Mouse (Mus musculus): ENCODE results near the gene Pigq. TPM values are rescaled to one million over a fixed set of nuclear protein-coding genes. Genes with fewer than 3 reads are reported as not detected.

Gene Pigq
- polyA plus RNA-seq, 1 experiment from 2014 or later: 41.4 TPM

DNA sequence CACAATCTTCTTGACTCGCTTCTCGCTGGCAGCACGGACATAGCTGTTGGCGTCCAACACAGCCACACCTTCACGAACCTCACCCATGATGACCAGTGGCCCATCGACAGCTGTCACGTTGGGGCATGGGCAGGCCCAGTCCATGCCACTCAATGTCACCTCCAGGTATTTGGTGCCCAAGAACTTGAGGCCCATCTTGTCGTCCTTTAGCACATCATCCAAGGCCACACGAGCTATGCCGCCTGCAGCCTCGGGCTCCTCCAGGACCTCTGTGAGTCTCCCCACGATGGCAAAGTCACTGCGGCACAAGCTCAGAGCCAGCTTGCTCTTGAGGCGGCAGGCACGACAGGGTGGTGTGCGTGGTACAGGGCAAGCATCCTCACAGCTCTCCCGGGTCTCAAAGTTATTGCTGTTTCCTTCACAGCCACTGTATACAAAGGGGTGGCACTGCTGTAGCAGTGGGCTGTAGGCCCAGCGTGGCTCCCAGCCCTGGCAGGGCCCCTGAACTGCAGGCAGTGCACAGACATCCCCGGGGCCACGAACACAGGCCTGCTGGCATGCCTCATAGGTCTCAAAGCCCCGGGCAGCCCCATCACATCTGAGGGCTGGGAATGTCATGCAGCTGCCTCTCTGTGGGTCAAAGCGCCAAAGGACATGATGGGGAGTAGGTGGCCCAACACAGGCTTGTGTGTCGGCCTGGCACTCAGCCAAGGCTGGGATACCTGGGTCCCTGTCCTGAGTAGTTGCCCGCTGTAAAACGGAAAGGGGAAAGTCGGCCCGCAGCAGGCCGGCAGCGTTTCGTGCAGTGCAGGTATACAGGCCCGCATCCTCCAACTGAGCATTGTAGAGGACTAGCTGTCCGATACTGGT lies 66.8 kb downstream of the Pigq start:
- no peak overlapping the region for H3K9ac ChIP-seq (replicated peaks; ENCODE audit: low read length)
- H3K9me3 ChIP-seq (replicated peaks; ENCODE audit: control insufficient read depth, low read length): no peaks in the 10 kb centered on the region
- no peak overlapping the region for H3K27ac ChIP-seq (replicated peaks; ENCODE audit: low read depth, low read length)
- H3K4me3 ChIP-seq (ENCODE audit: low read depth, low read length): no peak overlapping the region
- no peak for ATAC-seq (replicated peaks; ENCODE audit: insufficient number of reproducible peaks, low FRiP score, low TSS enrichment, low read depth)
- no peaks in the 10 kb centered on the region; the same call in none of the 2 replicates for H3K36me3 ChIP-seq (replicated peaks; ENCODE audit: control insufficient read depth, insufficient read depth, low read depth, low read length)
- H3K27me3 ChIP-seq (ENCODE audit: control insufficient read depth, insufficient read depth, low read length): no peaks in the 10 kb centered on the region
- 92% methylated on average over 32 of the region's 32 CpGs for WGBS
- DNase-seq (ENCODE audit: low spot score): no peak
- no peak overlapping the region for H3K4me2 ChIP-seq (ENCODE audit: low read depth, low read length)
- H3K4me1 ChIP-seq (ENCODE audit: control insufficient read depth, insufficient read depth, low read length): peaks cover 19% of the 10 kb centered on the region

DNA sequence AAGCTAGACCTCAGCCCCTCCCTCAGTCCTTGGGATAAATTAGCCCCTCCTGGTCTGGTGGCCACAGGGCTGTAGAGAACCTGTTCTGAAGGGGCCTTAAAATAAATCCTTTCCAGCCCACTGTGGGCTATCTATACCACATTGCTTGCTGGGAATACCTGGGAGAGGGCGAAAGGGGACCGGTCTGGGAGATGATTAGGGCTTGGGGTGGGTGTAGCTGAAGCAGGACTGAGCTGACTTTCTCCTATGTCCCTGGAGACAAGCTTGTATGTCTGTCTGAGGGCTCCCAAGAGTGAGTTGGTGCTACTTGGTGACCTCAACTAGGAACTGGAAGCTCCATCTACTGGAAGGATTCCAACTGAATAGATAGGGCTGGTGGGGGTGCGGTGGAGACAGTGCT lies 67.7 kb downstream of the Pigq start:
- H3K36me3 ChIP-seq (replicated peaks; ENCODE audit: control insufficient read depth, insufficient read depth, low read depth, low read length): no peaks in the 10 kb centered on the region; the same call in 1 of the 2 replicates
- H3K4me3 ChIP-seq (ENCODE audit: low read depth, low read length): no peak overlapping the region
- H3K9ac ChIP-seq (replicated peaks; ENCODE audit: low read length): no peak overlapping the region
- no peak overlapping the region for H3K27ac ChIP-seq (replicated peaks; ENCODE audit: low read depth, low read length)
- ATAC-seq (replicated peaks; ENCODE audit: insufficient number of reproducible peaks, low FRiP score, low TSS enrichment, low read depth): no peak
- no peaks in the 10 kb centered on the region for H3K27me3 ChIP-seq (ENCODE audit: control insufficient read depth, insufficient read depth, low read length)
- no peak for DNase-seq (ENCODE audit: low spot score)
- H3K4me2 ChIP-seq (ENCODE audit: low read depth, low read length): no peak overlapping the region
- WGBS: 93% methylated on average over 3 of the region's 3 CpGs
- peaks cover 17% of the 10 kb centered on the region for H3K4me1 ChIP-seq (ENCODE audit: control insufficient read depth, insufficient read depth, low read length)
- H3K9me3 ChIP-seq (replicated peaks; ENCODE audit: control insufficient read depth, low read length): no peaks in the 10 kb centered on the region

Other genes with a start within 250 kb of the Pigq start
- gene Gng13, start 227.8 kb downstream of the Pigq start, polyA plus RNA-seq (2014; fragmentation: Nextera tagmentation; extraction: Ambion mirVana): 1.7 and 2.4 TPM in 2 replicates
- 17.7 and 21.2 TPM in 2 replicates for gene Chtf18, start 217.5 kb downstream of the Pigq start, polyA plus RNA-seq (2014; fragmentation: Nextera tagmentation; extraction: Ambion mirVana)
- 18.7 and 19.4 TPM in 2 replicates for gene Rpusd1, start 217.3 kb downstream of the Pigq start, polyA plus RNA-seq (2014; fragmentation: Nextera tagmentation; extraction: Ambion mirVana)
- gene Mslnl, start 208.9 kb downstream of the Pigq start, polyA plus RNA-seq (2014; fragmentation: Nextera tagmentation; extraction: Ambion mirVana): 0.10 TPM in 1 of 2 replicates, not detected in the other
- 0.63 TPM in 1 of 2 replicates, not detected in the other for gene Msln, start 190.6 kb downstream of the Pigq start, polyA plus RNA-seq (2014; fragmentation: Nextera tagmentation; extraction: Ambion mirVana)
- gene Narfl, start 171.2 kb downstream of the Pigq start, polyA plus RNA-seq (2014; fragmentation: Nextera tagmentation; extraction: Ambion mirVana): 23.8 and 24.5 TPM in 2 replicates
- 58.7 and 61.1 TPM in 2 replicates for gene Haghl, start 159.3 kb downstream of the Pigq start, polyA plus RNA-seq (2014; fragmentation: Nextera tagmentation; extraction: Ambion mirVana)
- gene Ccdc78, start 158.4 kb downstream of the Pigq start, polyA plus RNA-seq (2014; fragmentation: Nextera tagmentation; extraction: Ambion mirVana): not detected in 2 replicates
- gene Fam173a, start 152.0 kb downstream of the Pigq start, polyA plus RNA-seq (2014; fragmentation: Nextera tagmentation; extraction: Ambion mirVana): 58.4 and 62.9 TPM in 2 replicates
- not detected in 2 replicates for gene AC134908.4, start 149.3 kb downstream of the Pigq start, polyA plus RNA-seq (2014; fragmentation: Nextera tagmentation; extraction: Ambion mirVana)
- gene Metrn, start 147.8 kb downstream of the Pigq start, polyA plus RNA-seq (2014; fragmentation: Nextera tagmentation; extraction: Ambion mirVana): 13.4 and 15.6 TPM in 2 replicates
- gene Fbxl16, start 135.9 kb downstream of the Pigq start, polyA plus RNA-seq (2014; fragmentation: Nextera tagmentation; extraction: Ambion mirVana): 3.9 and 4.2 TPM in 2 replicates
- gene Wdr24, start 121.3 kb downstream of the Pigq start, polyA plus RNA-seq (2014; fragmentation: Nextera tagmentation; extraction: Ambion mirVana): 24.5 and 26.9 TPM in 2 replicates
- 42.0 and 47.7 TPM in 2 replicates for gene Jmjd8, start 116.1 kb downstream of the Pigq start, polyA plus RNA-seq (2014; fragmentation: Nextera tagmentation; extraction: Ambion mirVana)
- 323 and 352 TPM in 2 replicates for gene Stub1, start 111.5 kb downstream of the Pigq start, polyA plus RNA-seq (2014; fragmentation: Nextera tagmentation; extraction: Ambion mirVana)
- 1.1 and 1.5 TPM in 2 replicates for gene Rhbdl1, start 107.6 kb downstream of the Pigq start, polyA plus RNA-seq (2014; fragmentation: Nextera tagmentation; extraction: Ambion mirVana)
- 0.36 and 1.2 TPM in 2 replicates for gene Gm20683, start 103.2 kb downstream of the Pigq start, polyA plus RNA-seq (2014; fragmentation: Nextera tagmentation; extraction: Ambion mirVana)
- 7.1 and 9.7 TPM in 2 replicates for gene Rhot2, start 100.1 kb downstream of the Pigq start, polyA plus RNA-seq (2014; fragmentation: Nextera tagmentation; extraction: Ambion mirVana)
- 14.7 and 15.1 TPM in 2 replicates for gene Wdr90, start 83.4 kb downstream of the Pigq start, polyA plus RNA-seq (2014; fragmentation: Nextera tagmentation; extraction: Ambion mirVana)
- 7.3 and 9.5 TPM in 2 replicates for gene Mcrip2, start 76.2 kb downstream of the Pigq start, polyA plus RNA-seq (2014; fragmentation: Nextera tagmentation; extraction: Ambion mirVana)
- 49.8 and 63.3 TPM in 2 replicates for gene Mettl26, start 69.9 kb downstream of the Pigq start, polyA plus RNA-seq (2014; fragmentation: Nextera tagmentation; extraction: Ambion mirVana)
- 0.63 and 0.87 TPM in 2 replicates for gene Wfikkn1, start 64.1 kb downstream of the Pigq start, polyA plus RNA-seq (2014; fragmentation: Nextera tagmentation; extraction: Ambion mirVana)
- 17.6 and 18.7 TPM in 2 replicates for gene Rab40c, start 25.2 kb downstream of the Pigq start, polyA plus RNA-seq (2014; fragmentation: Nextera tagmentation; extraction: Ambion mirVana)
- gene Nhlrc4, start within 50 bp of the Pigq start, polyA plus RNA-seq (2014; fragmentation: Nextera tagmentation; extraction: Ambion mirVana): 0.15 TPM in 1 of 2 replicates, not detected in the other
- gene A930017K11Rik, start 7.6 kb upstream of the Pigq start, polyA plus RNA-seq (2014; fragmentation: Nextera tagmentation; extraction: Ambion mirVana): 0.15 and 0.49 TPM in 2 replicates
- 17.4 and 20.2 TPM in 2 replicates for gene Capn15, start 40.9 kb upstream of the Pigq start, polyA plus RNA-seq (2014; fragmentation: Nextera tagmentation; extraction: Ambion mirVana)
- gene Rab11fip3, start 124.6 kb upstream of the Pigq start, polyA plus RNA-seq (2014; fragmentation: Nextera tagmentation; extraction: Ambion mirVana): 12.9 and 16.1 TPM in 2 replicates
- gene Decr2, start 145.4 kb upstream of the Pigq start, polyA plus RNA-seq (2014; fragmentation: Nextera tagmentation; extraction: Ambion mirVana): 18.8 and 19.0 TPM in 2 replicates
- gene Nme4, start 150.7 kb upstream of the Pigq start, polyA plus RNA-seq (2014; fragmentation: Nextera tagmentation; extraction: Ambion mirVana): 91.2 and 104 TPM in 2 replicates
- 0.48 and 0.92 TPM in 2 replicates for gene Tmem8, start 168.4 kb upstream of the Pigq start, polyA plus RNA-seq (2014; fragmentation: Nextera tagmentation; extraction: Ambion mirVana)
- gene Mrpl28, start 178.6 kb upstream of the Pigq start, polyA plus RNA-seq (2014; fragmentation: Nextera tagmentation; extraction: Ambion mirVana): 250 and 261 TPM in 2 replicates
- 12.8 and 17.9 TPM in 2 replicates for gene Axin1, start 193.8 kb upstream of the Pigq start, polyA plus RNA-seq (2014; fragmentation: Nextera tagmentation; extraction: Ambion mirVana)

Measured in embryonic facial prominence, embryonic 11.5 days (tissue).